Mouse (Mus musculus): Measurements from ENCODE around the gene Sars2. TPM values are rescaled to one million over a fixed set of nuclear protein-coding genes. Genes with fewer than 3 reads are reported as not detected.

Sars2 gene
- polyA plus RNA-seq, 1 experiment: 10.5 TPM

DNA sequence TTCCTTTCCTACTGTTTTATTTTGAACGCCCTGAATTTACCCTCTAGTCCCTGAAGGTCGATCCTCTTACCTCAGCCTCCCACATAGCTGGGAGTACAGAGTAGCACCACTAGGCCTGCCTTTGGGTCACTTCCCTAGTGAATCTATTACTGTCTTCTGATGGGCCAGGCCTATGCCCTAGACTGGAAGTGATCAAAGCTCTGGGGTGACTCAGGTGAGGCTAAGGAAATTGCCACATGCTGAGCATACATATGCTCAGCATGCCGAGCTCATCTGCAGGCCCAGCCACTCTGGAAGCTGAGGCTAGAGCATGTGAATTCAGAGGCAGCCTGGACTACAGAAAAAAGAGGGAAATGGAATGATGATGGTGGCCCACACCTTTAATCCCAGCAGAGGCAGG, 31.4 kb downstream of the Sars2 start:
- no peak for TF ChIP-seq REST (IDR thresholded peaks at IDR 0.05; ENCODE audit: insufficient read depth, insufficient read length)
- no peak for TF ChIP-seq TCF12 (IDR thresholded peaks at IDR 0.05; ENCODE audit: insufficient read depth, poor library complexity, severe bottlenecking)
- TF ChIP-seq TCF3 (IDR thresholded peaks at IDR 0.05; ENCODE audit: insufficient read length, low read depth): no peak
- no peak for TF ChIP-seq POLR2AphosphoS2 (IDR thresholded peaks at IDR 0.05; ENCODE audit: insufficient read length, low read depth)
- TF ChIP-seq MAX (IDR thresholded peaks at IDR 0.05; ENCODE audit: low read depth): no peak
- Histone ChIP-seq H3K4me3 (no peak overlapping the region), H3K27me3 (ENCODE audit: control insufficient read depth, insufficient read depth, insufficient read length) (no peaks in the 10 kb centered on the region), H3ac (ENCODE audit: control insufficient read depth, insufficient read length) (no peak overlapping the region), H3K4me2 (ENCODE audit: low read depth) (peak overlapping the region; percentile 4), H3K36me3 (ENCODE audit: control insufficient read depth, insufficient read depth) (no peaks in the 10 kb centered on the region), H3K79me2 (ENCODE audit: control insufficient read depth, insufficient read depth) (peaks cover 3% of the 10 kb centered on the region)

DNA sequence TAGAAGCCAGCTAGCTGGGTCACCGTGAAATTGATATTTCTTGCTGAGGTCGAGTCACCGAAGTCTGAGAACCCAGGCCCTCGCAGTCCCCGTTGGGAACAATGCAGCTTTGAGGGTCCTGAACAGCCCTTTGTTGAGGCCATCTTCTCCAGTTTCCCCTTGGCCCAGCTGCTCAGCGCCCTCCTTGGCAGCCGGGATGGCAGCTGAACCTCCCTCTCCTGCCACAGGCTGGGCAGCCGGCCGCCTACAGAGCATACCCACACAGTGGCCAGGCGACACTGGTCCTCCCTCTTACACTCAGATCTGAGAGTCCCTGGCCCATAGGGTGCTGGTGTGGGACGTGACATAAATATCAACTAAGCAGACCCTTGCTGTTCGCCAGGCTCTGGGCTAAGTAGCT, 32.4 kb downstream of the Sars2 start:
- Histone ChIP-seq H3ac (ENCODE audit: control insufficient read depth, insufficient read length) (no peak overlapping the region), H3K36me3 (ENCODE audit: control insufficient read depth, insufficient read depth) (peaks cover 2% of the 10 kb centered on the region), H3K27me3 (ENCODE audit: control insufficient read depth, insufficient read depth, insufficient read length) (no peaks in the 10 kb centered on the region), H3K4me3 (no peak overlapping the region), H3K79me2 (ENCODE audit: control insufficient read depth, insufficient read depth) (peaks cover 3% of the 10 kb centered on the region), H3K4me2 (ENCODE audit: low read depth) (peak overlapping the region; percentile 4)
- TF ChIP-seq REST (IDR thresholded peaks at IDR 0.05; ENCODE audit: insufficient read depth, insufficient read length) (no peak), POLR2AphosphoS2 (IDR thresholded peaks at IDR 0.05; ENCODE audit: insufficient read length, low read depth) (no peak), MYOD1 (IDR thresholded peaks at IDR 0.05; ENCODE audit: control insufficient read depth in 1 of 3, insufficient read length in 2 of 3, low read depth in 2 of 3) (peak in 2 of 3 experiments; percentile 91 to 94), MAX (IDR thresholded peaks at IDR 0.05; ENCODE audit: low read depth) (no peak), MYOG (IDR thresholded peaks at IDR 0.05; ENCODE audit: control insufficient read depth in 1 of 3, insufficient read depth in 1 of 3, insufficient read length in 2 of 3, low read depth in 2 of 3) (peak; percentile 64 to 96 (median 96)), TCF3 (IDR thresholded peaks at IDR 0.05; ENCODE audit: insufficient read length, low read depth) (peak; percentile 76), SRF (IDR thresholded peaks at IDR 0.05; ENCODE audit: control insufficient read depth, insufficient read length, low read depth) (no peak), USF1 (IDR thresholded peaks at IDR 0.05; ENCODE audit: low read depth) (no peak), E2F4 (IDR thresholded peaks at IDR 0.05; ENCODE audit: insufficient read depth) (no peak), POLR2A (IDR thresholded peaks at IDR 0.05; ENCODE audit: insufficient read length, low read depth) (no peak), TCF12 (IDR thresholded peaks at IDR 0.05; ENCODE audit: insufficient read depth, poor library complexity, severe bottlenecking) (peak; percentile 19), CEBPB (IDR thresholded peaks at IDR 0.05; ENCODE audit: insufficient read depth, poor library complexity, severe bottlenecking) (no peak)

DNA sequence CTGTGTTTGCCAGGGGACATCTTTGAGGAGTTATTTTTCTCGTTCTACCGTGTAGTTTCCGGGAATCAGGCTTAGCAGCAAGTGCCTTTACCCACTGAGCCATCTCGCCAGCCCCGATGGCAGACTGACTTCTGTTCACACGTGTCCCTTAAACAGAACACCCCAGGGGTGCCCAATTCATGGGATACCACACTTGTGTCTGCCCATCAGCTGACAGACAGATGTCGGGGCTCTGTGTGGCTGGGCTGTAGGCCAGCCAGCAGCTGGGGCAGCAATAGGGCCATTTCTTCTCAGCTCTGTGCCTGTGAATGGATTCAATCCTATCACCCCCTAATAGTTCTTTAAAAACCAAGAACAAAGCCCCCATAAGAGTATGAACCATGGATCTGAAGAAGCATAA, 33.3 kb downstream of the Sars2 start:
- H3ac ChIP-seq (ENCODE audit: control insufficient read depth, insufficient read length): no peak overlapping the region
- peaks cover 3% of the 10 kb centered on the region for H3K79me2 ChIP-seq (ENCODE audit: control insufficient read depth, insufficient read depth)
- TF ChIP-seq MYOD1 (IDR thresholded peaks at IDR 0.05; ENCODE audit: control insufficient read depth in 1 of 3, insufficient read length in 2 of 3, low read depth in 2 of 3) (peak; percentile 64 to 97 (median 96)), POLR2A (IDR thresholded peaks at IDR 0.05; ENCODE audit: insufficient read length, low read depth) (no peak), CEBPB (IDR thresholded peaks at IDR 0.05; ENCODE audit: insufficient read depth, poor library complexity, severe bottlenecking) (no peak), MYOG (IDR thresholded peaks at IDR 0.05; ENCODE audit: control insufficient read depth in 1 of 3, insufficient read depth in 1 of 3, insufficient read length in 2 of 3, low read depth in 2 of 3) (peak; percentile 78 to 90 (median 87)), TCF3 (IDR thresholded peaks at IDR 0.05; ENCODE audit: insufficient read length, low read depth) (peak; percentile 53), TCF12 (IDR thresholded peaks at IDR 0.05; ENCODE audit: insufficient read depth, poor library complexity, severe bottlenecking) (peak; percentile 74)
- H3K4me3 ChIP-seq: no peak overlapping the region
- H3K4me2 ChIP-seq (ENCODE audit: low read depth): no peak overlapping the region
- H3K27me3 ChIP-seq (ENCODE audit: control insufficient read depth, insufficient read depth, insufficient read length): no peaks in the 10 kb centered on the region
- peaks cover 8% of the 10 kb centered on the region for H3K36me3 ChIP-seq (ENCODE audit: control insufficient read depth, insufficient read depth)

DNA sequence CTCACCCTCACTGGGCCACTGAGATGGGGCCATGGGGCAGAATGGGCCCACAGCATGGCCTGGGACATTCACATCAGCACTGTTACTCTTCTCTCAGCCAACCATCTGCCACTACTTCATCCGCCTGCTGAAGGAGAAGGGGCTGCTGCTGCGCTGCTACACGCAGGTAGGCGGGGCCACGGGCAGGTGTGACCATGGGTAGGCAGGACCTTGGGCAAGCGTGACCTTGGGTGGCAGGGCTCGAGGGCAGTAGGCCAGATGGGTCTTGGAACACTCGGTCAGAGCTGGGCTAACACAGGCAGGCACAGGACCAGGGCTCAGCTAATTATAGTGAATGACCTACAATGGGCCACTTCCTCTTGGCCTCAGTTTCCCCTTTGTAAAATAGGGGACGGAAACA, 37.0 kb downstream of the Sars2 start:
- Histone ChIP-seq H3K4me2 (ENCODE audit: low read depth) (no peak overlapping the region), H3ac (ENCODE audit: control insufficient read depth, insufficient read length) (no peak overlapping the region), H3K27me3 (ENCODE audit: control insufficient read depth, insufficient read depth, insufficient read length) (no peaks in the 10 kb centered on the region), H3K36me3 (ENCODE audit: control insufficient read depth, insufficient read depth) (peaks cover 8% of the 10 kb centered on the region), H3K79me2 (ENCODE audit: control insufficient read depth, insufficient read depth) (no peaks in the 10 kb centered on the region), H3K4me3 (no peak overlapping the region)
- TF ChIP-seq E2F4 (IDR thresholded peaks at IDR 0.05; ENCODE audit: insufficient read depth): no peak

DNA sequence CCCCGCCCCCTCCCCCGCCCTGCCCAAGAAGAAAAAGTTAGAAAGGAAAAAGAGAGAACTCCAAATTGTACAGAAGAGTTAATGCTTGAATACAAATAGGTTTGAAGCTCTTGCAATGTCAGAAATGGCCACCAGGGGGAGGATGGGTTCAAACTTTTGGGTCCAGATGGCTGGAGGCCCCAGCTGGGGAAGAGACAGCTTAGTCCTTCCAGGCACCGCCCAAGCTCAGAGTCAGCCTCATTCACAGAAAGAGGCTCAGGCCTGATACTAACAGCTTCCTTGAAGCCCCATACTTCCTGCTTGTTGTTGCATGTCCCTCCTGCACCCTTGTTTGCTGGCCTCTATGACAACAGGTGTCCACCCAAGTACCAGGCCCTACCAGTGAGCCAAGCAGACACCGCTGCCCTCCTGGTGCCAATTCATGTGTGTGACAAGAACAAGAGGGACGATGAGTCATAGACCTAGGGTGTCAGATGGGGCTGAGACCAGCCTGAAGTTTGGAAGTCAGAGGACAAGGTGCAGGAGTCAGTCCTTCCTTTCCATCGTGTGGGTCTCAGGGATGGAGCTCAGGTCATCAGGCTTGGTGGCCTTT, 38.4 kb downstream of the Sars2 start:
- peaks cover 8% of the 10 kb centered on the region for H3K36me3 ChIP-seq (ENCODE audit: control insufficient read depth, insufficient read depth)

More for the DNA sequence above, 38.4 kb downstream of the Sars2 start:
- TF ChIP-seq MYOD1 (IDR thresholded peaks at IDR 0.05; ENCODE audit: control insufficient read depth in 1 of 3, insufficient read length in 2 of 3, low read depth in 2 of 3): peak in 2 of 3 experiments; percentile 43 to 83
- peak in 2 of 3 experiments; percentile 15 to 56 for TF ChIP-seq MYOG (IDR thresholded peaks at IDR 0.05; ENCODE audit: control insufficient read depth in 1 of 3, insufficient read depth in 1 of 3, insufficient read length in 2 of 3, low read depth in 2 of 3)
- TF ChIP-seq POLR2AphosphoS2 (IDR thresholded peaks at IDR 0.05; ENCODE audit: insufficient read length, low read depth): no peak
- H3ac ChIP-seq (ENCODE audit: control insufficient read depth, insufficient read length): no peak overlapping the region
- no peak overlapping the region for H3K4me3 ChIP-seq
- no peaks in the 10 kb centered on the region for H3K27me3 ChIP-seq (ENCODE audit: control insufficient read depth, insufficient read depth, insufficient read length)
- no peak overlapping the region for H3K4me2 ChIP-seq (ENCODE audit: low read depth)
- no peaks in the 10 kb centered on the region for H3K79me2 ChIP-seq (ENCODE audit: control insufficient read depth, insufficient read depth)

Measured in myocyte (in vitro differentiated cells).